Mouse (Mus musculus) MEL (cell line): ENCODE data around the gene Vtn.

Experiments used
- CTCF ChIP-seq, 3 experiments: IDR thresholded peaks in 2 of 3; conservative IDR thresholded peaks in 1 of 3; 2 replicates each; pipeline ENCODE4 v1.5.1; 2011 to 2012; ENCODE audit warnings: low read length in 3 of 3, low read depth in 2 of 3, mild to moderate bottlenecking in 2 of 3, improper control_type of control experiment in 1 of 3, inconsistent platforms in 1 of 3, mixed read lengths in 1 of 3, moderate library complexity in 1 of 3; ENCODE audit not compliant: control insufficient read depth in 1 of 3, insufficient read depth in 1 of 3, poor library complexity in 1 of 3, severe bottlenecking in 1 of 3
- EP300 ChIP-seq, 2 experiments: IDR thresholded peaks; 2 replicates each; pipeline ENCODE4 v1.6.1; 2011; ENCODE audit warnings: improper control_type of control experiment in 2 of 2, low read length in 2 of 2, low read depth in 1 of 2, mild to moderate bottlenecking in 1 of 2
- MXI1 ChIP-seq: IDR thresholded peaks from 2 replicates; pipeline ENCODE4 v1.6.1; 2011; ENCODE audit warnings: mild to moderate bottlenecking, low read depth, low read length, improper control_type of control experiment
- POLR2AphosphoS2 ChIP-seq: IDR thresholded peaks from 2 replicates; pipeline ENCODE4 v1.6.1; 2011; ENCODE audit warnings: low read length, improper control_type of control experiment
- POLR2AphosphoS5 ChIP-seq: IDR thresholded peaks from 2 replicates; pipeline ENCODE4 v1.6.1; 2012; ENCODE audit warnings: low read depth, borderline replicate concordance, mild to moderate bottlenecking, inconsistent platforms, low read length, moderate library complexity, mixed read lengths
- RAD21 ChIP-seq: IDR thresholded peaks from 2 replicates; pipeline ENCODE4 v1.6.1; 2011; ENCODE audit warnings: mild to moderate bottlenecking, low read depth, low read length, improper control_type of control experiment
- TBP ChIP-seq: IDR thresholded peaks from 2 replicates; pipeline ENCODE4 v1.8.0; 2011; ENCODE audit warnings: low read depth, low read length, improper control_type of control experiment
- ZC3H11A ChIP-seq: IDR thresholded peaks from 2 replicates; pipeline ENCODE4 v1.6.1; 2012; ENCODE audit warnings: low read depth, mild to moderate bottlenecking, inconsistent platforms, low read length, improper control_type of control experiment
- ZNF384 ChIP-seq: IDR thresholded peaks from 2 replicates; pipeline ENCODE4 v1.6.1; 2012; ENCODE audit warnings: low read depth, mild to moderate bottlenecking, inconsistent platforms, low read length, improper control_type of control experiment

DNA sequence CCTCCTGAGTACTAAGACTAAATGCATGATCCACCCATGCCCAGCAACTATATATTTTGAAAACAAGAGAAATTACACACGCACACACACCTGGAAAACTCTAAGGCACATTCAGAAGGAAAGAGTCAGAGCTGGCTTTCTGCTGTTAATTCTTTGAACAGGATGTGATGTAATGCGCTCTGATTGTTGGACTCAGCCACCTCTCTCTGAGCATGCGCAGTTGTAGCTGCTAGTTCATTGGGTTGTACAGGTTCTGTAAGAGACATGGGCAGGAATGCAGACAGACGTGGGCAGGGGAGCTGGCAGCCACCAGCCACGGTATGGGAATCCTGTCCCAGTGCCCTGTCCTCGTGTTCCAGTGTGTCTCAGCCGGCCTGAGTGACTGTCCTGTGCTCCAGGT, 44.6 kb upstream of the Vtn start:
- no peak for TF ChIP-seq ZNF384
- TF ChIP-seq CTCF (IDR thresholded peaks at IDR 0.05 in 2 of 3, conservative IDR thresholded peaks at IDR 0.05 in 1 of 3; ENCODE audit: control insufficient read depth in 1 of 3, insufficient read depth in 1 of 3, low read depth in 2 of 3, low read length in 3 of 3, poor library complexity in 1 of 3, severe bottlenecking in 1 of 3): no peak
- no peak for TF ChIP-seq POLR2AphosphoS5
- TF ChIP-seq POLR2AphosphoS2: no peak
- no peak for TF ChIP-seq EP300 (IDR thresholded peaks at IDR 0.05; ENCODE audit: low read depth in 1 of 2, low read length in 2 of 2)
- TF ChIP-seq ZC3H11A: no peak
- TF ChIP-seq TBP: no peak
- TF ChIP-seq RAD21: no peak
- no peak for TF ChIP-seq MXI1
